Mouse (Mus musculus) limb, embryonic 11.5 days (tissue): ENCODE results near the gene Foxn3. TPM values are rescaled to one million over a fixed set of nuclear protein-coding genes. Genes with fewer than 3 reads are reported as not detected.

Source experiments
- ATAC-seq: fragments of 200-750 bp; cut with Nextera tagmentation; 2 replicates; pipeline ENCODE4 v1.8.0; 2017; ENCODE audit warnings: low read depth; ENCODE audit not compliant: insufficient number of reproducible peaks, low FRiP score, low TSS enrichment
- DNase-seq: peaks from one replicate; pipeline ENCODE4 v3.0.0-alpha.2; 2015; ENCODE audit warnings: low spot score
- H3K27ac ChIP-seq: fragments of 300-500 bp; sonication (generic); replicated peaks from 2 replicates; pipeline ENCODE4 v1.5.1; 2014; ENCODE audit warnings: low read depth, mild to moderate bottlenecking, low read length
- H3K27me3 ChIP-seq: fragments of 300-500 bp; sonication (generic); 2 replicates; pipeline ENCODE4 v1.6.1; 2014; ENCODE audit warnings: mild to moderate bottlenecking, low read length, mixed read lengths; ENCODE audit not compliant: control insufficient read depth, insufficient read depth
- H3K36me3 ChIP-seq: fragments of 300-500 bp; sonication (generic); 2 replicates; pipeline ENCODE4 v1.6.1; 2014; ENCODE audit warnings: mild to moderate bottlenecking, low read length, moderate library complexity, mixed read lengths; ENCODE audit not compliant: control insufficient read depth, insufficient read depth
- H3K4me1 ChIP-seq: fragments of 300-500 bp; sonication (generic); 2 replicates; pipeline ENCODE4 v1.6.1; 2014; ENCODE audit warnings: low read length, mixed read lengths; ENCODE audit not compliant: control insufficient read depth, insufficient read depth
- H3K4me2 ChIP-seq: fragments of 300-500 bp; sonication (generic); 2 replicates; pipeline ENCODE4 v1.6.1; 2014; ENCODE audit warnings: low read depth, mild to moderate bottlenecking, moderate library complexity; ENCODE audit not compliant: severe bottlenecking
- H3K4me3 ChIP-seq: fragments of 300-500 bp; sonication (generic); 2 replicates; pipeline ENCODE4 v1.5.1; 2014; ENCODE audit warnings: low read depth, low read length
- H3K9ac ChIP-seq: fragments of 300-500 bp; sonication (generic); 2 replicates; pipeline ENCODE4 v1.6.1; 2014; ENCODE audit warnings: mild to moderate bottlenecking, low read length
- H3K9me3 ChIP-seq: fragments of 300-500 bp; sonication (generic); 2 replicates; pipeline ENCODE4 v1.6.1; 2016; ENCODE audit warnings: low read length; ENCODE audit not compliant: control insufficient read depth
- WGBS: fragments of 180-500 bp; shearing (Covaris S2); extraction: QIAGEN DNeasy Blood & Tissue Kit; methylation state at CpG from one replicate; pipeline ENCODE4 v1.1.7; 2014; 5-methylcytosine and 5-hydroxymethylcytosine counted together
- polyA plus RNA-seq: library from polyadenylated mRNA; unstranded; fragments of >200 nt; fragmentation: Nextera tagmentation; extraction: Ambion mirVana; gene quantifications from 2 replicates; pipeline ENCODE4 v1.2.1, GENCODE M21; 2014

Foxn3 gene
- polyA plus RNA-seq, 1 experiment from 2014 or later = 95.6 TPM

GRCm38 (mm10) chr12:99394676-99395075 lies 168.7 kb downstream of the Foxn3 start:
- DNase-seq (no peak), ATAC-seq (no peak)
- no peak overlapping the region for H3K4me3 ChIP-seq
- H3K27ac ChIP-seq = no peak overlapping the region
- H3K9me3 ChIP-seq = no peaks in the 10 kb centered on the region
- no peak overlapping the region for H3K4me2 ChIP-seq
- H3K9ac ChIP-seq = no peak overlapping the region
- H3K36me3 ChIP-seq = no peaks in the 10 kb centered on the region
- no peaks in the 10 kb centered on the region for H3K27me3 ChIP-seq
- peaks cover 8% of the 10 kb centered on the region for H3K4me1 ChIP-seq
- WGBS = 50% methylated on average over 5 of the region's 5 CpGs

GRCm38 (mm10) chr12:99393867-99394630 lies 169.3 kb downstream of the Foxn3 start:
- no peak overlapping the region for H3K27ac ChIP-seq
- H3K4me2 ChIP-seq = peak overlapping the region; percentile 90
- peak overlapping the region; percentile 95 for H3K4me3 ChIP-seq
- H3K27me3 ChIP-seq = no peaks in the 10 kb centered on the region
- no peaks in the 10 kb centered on the region for H3K36me3 ChIP-seq
- no peak overlapping the region for H3K9ac ChIP-seq
- peaks cover 8% of the 10 kb centered on the region for H3K4me1 ChIP-seq
- ATAC-seq = no peak
- DNase-seq = no peak
- no peaks in the 10 kb centered on the region for H3K9me3 ChIP-seq
- WGBS = 38% methylated on average over 11 of the region's 11 CpGs

DNA sequence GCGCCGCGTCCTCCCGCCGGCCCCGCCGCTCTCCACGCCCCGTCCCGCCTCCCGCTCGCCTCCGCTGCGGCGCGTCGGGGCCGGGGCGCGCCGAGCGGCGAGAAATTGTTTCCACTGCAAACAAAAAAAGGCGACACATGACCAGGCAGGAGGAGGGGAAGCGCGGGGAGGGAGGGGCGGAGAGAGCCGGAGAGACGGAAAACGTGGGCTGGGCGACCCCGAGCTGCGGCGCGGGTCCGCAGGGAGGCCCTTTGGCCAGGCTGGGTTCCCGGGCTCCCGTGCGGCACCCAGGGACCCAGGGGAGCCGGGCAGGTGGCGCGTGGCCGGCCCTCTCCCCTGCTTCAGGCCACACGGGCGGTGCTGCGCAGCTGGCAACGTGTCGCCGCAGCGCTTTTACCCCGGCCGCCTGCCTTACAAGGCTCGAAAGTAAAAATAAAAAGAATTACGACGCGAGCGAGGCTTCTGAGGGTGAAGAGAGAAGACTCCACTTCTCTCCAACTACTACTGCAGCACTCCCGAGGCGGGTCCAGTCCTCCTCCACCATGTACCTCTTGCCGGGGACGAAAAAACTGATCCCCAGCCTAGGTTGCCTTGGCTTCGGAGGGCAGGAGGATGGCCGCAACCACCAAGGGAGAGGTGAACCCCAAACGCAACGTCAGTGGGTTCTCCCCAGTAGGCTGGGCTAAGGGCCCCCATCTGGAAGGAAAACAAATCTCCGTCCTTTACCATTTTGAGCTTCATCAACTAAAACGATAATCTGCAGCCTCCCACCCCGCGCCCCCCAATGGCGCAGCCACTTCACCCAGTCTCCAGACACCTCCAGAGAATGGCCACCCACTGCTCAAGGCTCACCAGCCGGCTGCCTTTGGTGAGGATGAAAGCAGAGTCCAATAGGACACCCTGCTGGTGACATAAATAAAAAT lies 170.2 kb downstream of the Foxn3 start:
- Histone ChIP-seq H3K27ac (peak overlapping the region; percentile 92), H3K9ac (peak overlapping the region; percentile 90), H3K4me3 (peak overlapping the region; percentile 95), H3K36me3 (no peaks in the 10 kb centered on the region; the same call in 1 of the 2 replicates), H3K27me3 (no peaks in the 10 kb centered on the region), H3K4me2 (peak overlapping the region; percentile 90), H3K9me3 (no peaks in the 10 kb centered on the region), H3K4me1 (peaks cover 8% of the 10 kb centered on the region)
- DNase-seq (peak; percentile 93), ATAC-seq (peak; percentile 79)
- under 1% methylated on average over 69 of the region's 71 CpGs for WGBS

GRCm38 (mm10) chr12:99391942-99392880 lies 171.2 kb downstream of the Foxn3 start:
- H3K27ac ChIP-seq = peak overlapping the region; percentile 92
- no peaks in the 10 kb centered on the region for H3K27me3 ChIP-seq
- peak overlapping the region; percentile 95 for H3K4me3 ChIP-seq
- H3K36me3 ChIP-seq = no peaks in the 10 kb centered on the region; the same call in 1 of the 2 replicates
- H3K4me1 ChIP-seq = peaks cover 8% of the 10 kb centered on the region
- under 1% methylated on average over 79 of the region's 87 CpGs for WGBS
- DNase-seq = peak; percentile 100
- ATAC-seq = peak; percentile 88
- H3K9me3 ChIP-seq = no peaks in the 10 kb centered on the region
- H3K4me2 ChIP-seq = peak overlapping the region; percentile 90
- H3K9ac ChIP-seq = peak overlapping the region; percentile 90

GRCm38 (mm10) chr12:99390429-99390828 lies 173.0 kb downstream of the Foxn3 start:
- Histone ChIP-seq H3K4me3 (no peak overlapping the region), H3K4me1 (peaks cover 8% of the 10 kb centered on the region), H3K27me3 (no peaks in the 10 kb centered on the region), H3K9ac (no peak overlapping the region), H3K4me2 (no peak overlapping the region), H3K36me3 (no peaks in the 10 kb centered on the region; the same call in 1 of the 2 replicates), H3K27ac (no peak overlapping the region), H3K9me3 (no peaks in the 10 kb centered on the region)
- WGBS = 69% methylated on average over 5 of the region's 5 CpGs
- no peak for ATAC-seq
- no peak for DNase-seq

DNA sequence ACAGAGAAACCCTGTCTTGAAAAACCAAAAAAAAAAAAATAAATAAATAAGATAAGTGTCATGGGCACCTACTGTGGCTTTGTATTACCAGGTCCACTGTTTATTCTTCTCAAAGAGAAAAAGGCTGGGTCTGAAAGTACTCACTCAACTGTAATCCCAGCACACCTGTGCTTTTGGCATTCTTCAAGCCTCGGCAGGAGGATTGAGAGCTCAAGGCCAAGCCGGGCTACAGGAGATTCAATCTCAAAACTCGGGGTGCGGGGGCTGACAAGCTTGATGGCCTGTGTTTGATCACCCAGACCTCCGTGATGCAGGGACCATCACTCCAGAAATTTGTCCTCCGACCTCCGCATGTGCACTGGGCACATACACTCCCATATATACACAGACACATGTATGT lies 174.1 kb downstream of the Foxn3 start:
- Histone ChIP-seq H3K4me3 (no peak overlapping the region), H3K27ac (no peak overlapping the region), H3K4me1 (peaks cover 8% of the 10 kb centered on the region), H3K27me3 (no peaks in the 10 kb centered on the region), H3K4me2 (no peak overlapping the region), H3K9ac (no peak overlapping the region), H3K9me3 (no peaks in the 10 kb centered on the region), H3K36me3 (no peaks in the 10 kb centered on the region; the same call in 1 of the 2 replicates)
- ATAC-seq (no peak), DNase-seq (no peak)
- 93% methylated on average over 7 of the region's 7 CpGs for WGBS

DNA sequence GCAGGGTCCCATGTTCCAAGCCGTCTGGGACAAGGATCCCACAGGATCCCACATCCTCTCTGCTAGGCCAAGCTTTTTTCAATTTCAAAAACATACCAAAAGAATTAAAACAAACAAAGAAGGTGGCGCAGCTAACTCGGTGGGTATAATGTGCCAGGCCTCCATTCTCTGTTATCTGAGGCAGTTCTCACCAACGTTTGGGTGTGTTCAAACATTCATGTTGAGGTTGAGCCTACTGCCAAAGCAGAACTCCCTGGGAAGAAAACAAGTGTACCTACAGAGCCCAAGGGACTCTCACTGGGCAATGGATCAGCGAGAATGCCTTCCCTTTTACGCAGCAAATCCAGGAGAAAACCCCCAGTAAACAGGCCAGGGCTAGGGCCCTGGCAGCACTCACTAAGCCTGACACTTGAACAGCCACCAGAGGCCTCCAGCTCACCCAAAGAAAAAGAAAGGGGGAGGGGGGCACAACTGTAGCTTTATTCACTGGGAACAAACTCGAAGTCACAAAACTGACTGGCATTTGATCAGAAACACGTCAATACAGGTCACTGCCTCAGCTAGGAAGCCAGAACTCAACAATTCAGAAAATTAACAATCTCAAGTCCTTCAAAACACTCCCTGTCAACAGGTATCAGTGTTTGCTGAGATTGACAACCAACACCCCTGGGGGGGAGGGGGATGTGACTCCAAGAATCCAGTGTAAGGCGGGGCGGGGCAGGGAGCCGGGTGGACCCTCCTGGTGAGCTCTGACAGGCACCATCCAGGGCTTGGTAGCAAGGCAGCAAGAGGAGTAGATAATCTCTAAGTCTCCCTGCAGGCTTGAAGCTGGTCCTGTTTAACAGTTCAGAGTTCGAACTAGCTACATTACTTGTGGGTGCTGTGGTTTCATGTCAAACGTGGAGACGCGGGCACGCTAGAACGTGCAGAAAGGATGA lies 177.2 kb downstream of the Foxn3 start:
- Histone ChIP-seq H3K4me1 (peaks cover 3% of the 10 kb centered on the region; the same call in 1 of the 2 replicates), H3K27ac (no peak overlapping the region), H3K36me3 (no peaks in the 10 kb centered on the region; the same call in 1 of the 2 replicates), H3K9me3 (no peaks in the 10 kb centered on the region), H3K9ac (no peak overlapping the region), H3K27me3 (no peaks in the 10 kb centered on the region), H3K4me2 (no peak overlapping the region), H3K4me3 (no peak overlapping the region)
- WGBS = 77% methylated on average over 17 of the region's 17 CpGs
- DNase-seq = no peak
- ATAC-seq = no peak
